Mouse (Mus musculus): ENCODE measurements around the gene Scd1. TPM values are rescaled to one million over a fixed set of nuclear protein-coding genes. Genes with fewer than 3 reads are reported as not detected.
A peak's percentile ranks its signal among the peaks of the same experiment; 100 is the strongest.

Scd1 gene
- 151 and 160 TPM in 2 replicates for polyA plus RNA-seq (2012; rRNA removed)

DNA sequence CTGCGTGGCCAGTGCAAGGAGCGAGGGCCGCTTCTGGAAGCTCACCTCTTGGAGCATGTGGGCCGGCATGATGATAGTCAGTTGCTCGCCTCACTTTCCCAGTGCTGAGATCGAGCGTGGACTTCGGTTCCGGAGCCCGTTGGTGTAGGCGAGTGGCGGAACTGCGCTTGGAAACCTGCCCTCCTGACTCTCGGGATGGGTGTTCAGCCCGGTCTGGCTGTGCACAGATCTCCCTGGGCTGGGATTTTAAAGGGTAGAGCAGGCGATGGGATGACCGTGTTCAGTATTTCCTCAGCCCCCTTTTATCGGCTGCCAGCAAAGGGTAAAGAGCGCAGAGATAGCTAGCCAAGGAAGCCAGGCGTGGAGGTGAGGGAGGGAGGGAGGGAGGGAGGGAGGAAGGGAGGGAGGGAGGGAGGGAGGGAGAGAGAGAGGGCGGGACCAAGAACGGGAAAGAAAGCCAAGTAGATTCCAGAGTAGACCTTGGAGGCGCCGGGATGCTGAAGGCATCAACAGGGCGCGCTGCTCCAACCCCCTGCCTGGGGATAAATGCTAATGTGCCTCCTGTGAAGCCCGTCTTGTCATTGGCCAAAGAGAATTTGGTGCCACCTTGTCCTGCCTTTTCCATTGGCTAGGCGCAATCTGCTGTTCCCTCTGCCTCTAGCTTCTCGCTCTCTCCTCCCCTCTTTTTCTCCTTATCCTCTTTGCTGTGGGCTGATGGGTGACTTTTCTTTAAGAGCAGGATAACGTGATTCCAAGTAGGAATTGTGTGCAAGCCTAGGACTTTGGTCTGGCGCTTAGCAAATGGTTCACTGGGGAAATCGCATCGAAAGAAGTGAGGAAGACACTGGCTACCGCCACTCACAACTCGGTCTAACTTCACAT, at the start of gene Scd1:
Scd1 (minus strand) TSS at position 539 of the 882 bp plus-strand sequence.
- Histone ChIP-seq H3K4me1 (ENCODE audit: control insufficient read depth, insufficient read depth, low read length) (peaks cover 17% of the 10 kb centered on the region), H3K27me3 (ENCODE audit: control insufficient read depth, insufficient read depth, low read length) (no peaks in the 10 kb centered on the region), H3K4me3 (replicated peaks; ENCODE audit: insufficient read depth, low read depth, low read length) (peak within 1 kb of the TSS; percentile 61), H3K27ac (ENCODE audit: insufficient read depth, low read length) (peak within 1 kb of the TSS; percentile 60)
- TF ChIP-seq CTCF (IDR thresholded peaks at IDR 0.05; ENCODE audit: borderline replicate concordance, insufficient read depth, low read depth, low read length) (no peak), POLR2A (IDR thresholded peaks at IDR 0.05; ENCODE audit: borderline replicate concordance, insufficient read depth, low read length) (peak; percentile 71; the same call in 1 of the 2 replicates)
- peak; percentile 88 to 92 for DNase-seq
- WGBS = under 1% methylated on average over 34 of the region's 35 CpGs

GRCm38 (mm10) chr19:44455356-44455755, 47.7 kb upstream of the Scd1 start:
- TF ChIP-seq CTCF (IDR thresholded peaks at IDR 0.05; ENCODE audit: borderline replicate concordance, insufficient read depth, low read depth, low read length) (no peak), POLR2A (IDR thresholded peaks at IDR 0.05; ENCODE audit: borderline replicate concordance, insufficient read depth, low read length) (no peak)
- Histone ChIP-seq H3K27me3 (ENCODE audit: control insufficient read depth, insufficient read depth, low read length) (no peaks in the 10 kb centered on the region), H3K4me1 (ENCODE audit: control insufficient read depth, insufficient read depth, low read length) (peaks cover 15% of the 10 kb centered on the region), H3K4me3 (replicated peaks; ENCODE audit: insufficient read depth, low read depth, low read length) (no peak overlapping the region), H3K27ac (ENCODE audit: insufficient read depth, low read length) (no peak overlapping the region)
- WGBS = 88% methylated on average over 8 of the region's 8 CpGs
- DNase-seq = no peak

DNA sequence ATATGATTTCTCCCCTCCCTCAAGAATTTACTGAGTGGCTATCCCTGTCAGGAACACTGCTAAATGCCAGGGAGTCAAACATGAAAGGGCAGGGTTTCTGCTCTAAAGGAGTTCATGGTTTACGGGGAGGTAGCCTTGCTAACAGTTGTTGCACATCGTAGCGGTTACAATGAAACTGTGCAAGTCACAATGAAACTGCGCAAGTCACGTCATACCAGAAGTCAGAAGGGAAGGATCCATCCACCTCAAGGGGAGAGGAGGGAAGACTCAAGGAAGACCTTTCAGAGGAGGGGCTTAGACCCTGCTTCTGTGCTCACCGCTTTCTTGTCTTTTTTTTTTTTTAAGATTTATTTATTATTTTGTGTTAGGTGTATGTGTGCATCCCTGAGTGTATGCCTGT, 47.2 kb upstream of the Scd1 start:
- no peak for DNase-seq

DNA sequence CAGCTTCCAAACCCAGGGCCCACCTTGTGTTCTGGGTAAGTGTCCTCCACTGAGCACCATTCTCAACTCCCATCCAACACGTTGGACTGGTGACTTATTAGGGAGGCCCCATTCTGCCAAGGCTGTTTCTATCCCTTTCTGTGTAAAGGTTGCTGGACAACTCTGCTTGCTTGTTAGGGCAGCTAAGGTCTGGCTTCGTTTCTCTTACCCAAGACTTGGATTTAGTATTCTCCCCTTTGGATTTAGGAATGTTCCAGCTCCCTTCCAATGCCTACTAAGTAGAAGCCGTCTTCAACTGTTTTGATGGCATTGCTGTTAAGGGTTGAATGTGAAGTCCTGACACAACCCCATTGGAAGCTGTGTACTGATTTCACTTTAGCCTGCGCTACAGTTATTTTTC, 40.2 kb upstream of the Scd1 start:
- TF ChIP-seq CTCF (IDR thresholded peaks at IDR 0.05; ENCODE audit: borderline replicate concordance, insufficient read depth, low read depth, low read length) (no peak), POLR2A (IDR thresholded peaks at IDR 0.05; ENCODE audit: borderline replicate concordance, insufficient read depth, low read length) (no peak)
- WGBS = 81% methylated on average over 4 of the region's 4 CpGs
- DNase-seq = no peak

More for the DNA sequence above, 47.2 kb upstream of the Scd1 start:
- 94% methylated on average over 6 of the region's 6 CpGs for WGBS
- TF ChIP-seq CTCF (IDR thresholded peaks at IDR 0.05; ENCODE audit: borderline replicate concordance, insufficient read depth, low read depth, low read length) = no peak
- no peaks in the 10 kb centered on the region for H3K27me3 ChIP-seq (ENCODE audit: control insufficient read depth, insufficient read depth, low read length)
- H3K4me3 ChIP-seq (replicated peaks; ENCODE audit: insufficient read depth, low read depth, low read length) = no peak overlapping the region
- no peak overlapping the region for H3K27ac ChIP-seq (ENCODE audit: insufficient read depth, low read length)
- H3K4me1 ChIP-seq (ENCODE audit: control insufficient read depth, insufficient read depth, low read length) = peaks cover 15% of the 10 kb centered on the region

DNA sequence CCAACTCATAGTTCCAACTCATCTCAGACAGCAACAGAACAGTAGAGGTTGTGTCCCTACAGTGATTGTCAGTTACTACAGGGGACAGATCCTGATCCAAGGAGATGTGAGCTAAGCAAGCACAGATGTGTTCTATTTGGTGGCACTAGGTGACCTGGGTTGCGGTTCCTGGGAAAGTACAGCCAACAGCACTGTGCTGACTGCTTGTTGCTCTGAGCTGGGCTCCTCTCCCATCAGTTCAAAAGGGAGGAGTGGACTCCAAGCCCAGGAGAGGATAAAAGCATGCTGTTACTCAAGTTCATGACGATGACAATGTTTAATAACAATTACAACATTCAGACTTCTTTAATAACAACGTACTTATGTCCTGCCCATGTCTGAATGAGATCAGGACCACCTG, 38.1 kb upstream of the Scd1 start:
- 87% methylated on average over 3 of the region's 3 CpGs for WGBS
- DNase-seq = no peak
- Histone ChIP-seq H3K27ac (ENCODE audit: insufficient read depth, low read length) (no peak overlapping the region), H3K4me1 (ENCODE audit: control insufficient read depth, insufficient read depth, low read length) (no peaks in the 10 kb centered on the region), H3K4me3 (replicated peaks; ENCODE audit: insufficient read depth, low read depth, low read length) (no peak overlapping the region), H3K27me3 (ENCODE audit: control insufficient read depth, insufficient read depth, low read length) (no peaks in the 10 kb centered on the region; the same call in 1 of the 2 replicates)
- TF ChIP-seq POLR2A (IDR thresholded peaks at IDR 0.05; ENCODE audit: borderline replicate concordance, insufficient read depth, low read length) (no peak), CTCF (IDR thresholded peaks at IDR 0.05; ENCODE audit: borderline replicate concordance, insufficient read depth, low read depth, low read length) (no peak)

More for the DNA sequence above, 40.2 kb upstream of the Scd1 start:
- Histone ChIP-seq H3K27me3 (ENCODE audit: control insufficient read depth, insufficient read depth, low read length) (no peaks in the 10 kb centered on the region; the same call in 1 of the 2 replicates), H3K4me1 (ENCODE audit: control insufficient read depth, insufficient read depth, low read length) (no peaks in the 10 kb centered on the region), H3K4me3 (replicated peaks; ENCODE audit: insufficient read depth, low read depth, low read length) (no peak overlapping the region), H3K27ac (ENCODE audit: insufficient read depth, low read length) (no peak overlapping the region)

DNA sequence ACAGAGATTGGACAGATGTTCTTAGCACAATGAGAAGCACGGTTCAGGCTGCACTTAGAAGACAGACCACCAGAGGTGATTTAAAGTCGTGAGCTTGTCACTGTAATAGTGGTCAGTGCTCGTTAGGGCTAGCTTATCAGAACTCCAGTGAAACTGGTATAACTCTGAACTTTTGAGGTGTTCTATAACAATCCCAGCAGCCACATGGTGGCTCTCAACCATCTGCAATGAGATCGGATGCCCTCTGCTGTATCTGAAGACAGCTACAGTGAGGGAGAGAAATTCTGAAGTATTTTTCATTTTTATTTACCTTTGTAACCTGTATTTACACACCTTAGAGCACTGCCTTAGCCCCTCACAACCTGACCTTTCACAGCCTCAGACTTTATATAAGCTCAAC, 31.6 kb upstream of the Scd1 start:
- DNase-seq = no peak
- H3K4me3 ChIP-seq (replicated peaks; ENCODE audit: insufficient read depth, low read depth, low read length) = no peak overlapping the region
- no peak overlapping the region for H3K27ac ChIP-seq (ENCODE audit: insufficient read depth, low read length)
- 47% methylated on average over 4 of the region's 4 CpGs for WGBS
- no peaks in the 10 kb centered on the region for H3K27me3 ChIP-seq (ENCODE audit: control insufficient read depth, insufficient read depth, low read length)
- TF ChIP-seq POLR2A (IDR thresholded peaks at IDR 0.05; ENCODE audit: borderline replicate concordance, insufficient read depth, low read length) (no peak), CTCF (IDR thresholded peaks at IDR 0.05; ENCODE audit: borderline replicate concordance, insufficient read depth, low read depth, low read length) (no peak)
- H3K4me1 ChIP-seq (ENCODE audit: control insufficient read depth, insufficient read depth, low read length) = no peaks in the 10 kb centered on the region

- Histone ChIP-seq H3K4me1 (ENCODE audit: control insufficient read depth, insufficient read depth, low read length) (no peaks in the 10 kb centered on the region), H3K27ac (ENCODE audit: insufficient read depth, low read length) (no peak overlapping the region), H3K4me3 (replicated peaks; ENCODE audit: insufficient read depth, low read depth, low read length) (no peak overlapping the region), H3K27me3 (ENCODE audit: control insufficient read depth, insufficient read depth, low read length) (no peaks in the 10 kb centered on the region)
- TF ChIP-seq POLR2A (IDR thresholded peaks at IDR 0.05; ENCODE audit: borderline replicate concordance, insufficient read depth, low read length) (no peak), CTCF (IDR thresholded peaks at IDR 0.05; ENCODE audit: borderline replicate concordance, insufficient read depth, low read depth, low read length) (no peak)
- WGBS = 84% methylated on average over 6 of the region's 6 CpGs
- no peak for DNase-seq
Observed at GRCm38 (mm10) chr19:44437975-44438374, 30.3 kb upstream of the Scd1 start.

DNA sequence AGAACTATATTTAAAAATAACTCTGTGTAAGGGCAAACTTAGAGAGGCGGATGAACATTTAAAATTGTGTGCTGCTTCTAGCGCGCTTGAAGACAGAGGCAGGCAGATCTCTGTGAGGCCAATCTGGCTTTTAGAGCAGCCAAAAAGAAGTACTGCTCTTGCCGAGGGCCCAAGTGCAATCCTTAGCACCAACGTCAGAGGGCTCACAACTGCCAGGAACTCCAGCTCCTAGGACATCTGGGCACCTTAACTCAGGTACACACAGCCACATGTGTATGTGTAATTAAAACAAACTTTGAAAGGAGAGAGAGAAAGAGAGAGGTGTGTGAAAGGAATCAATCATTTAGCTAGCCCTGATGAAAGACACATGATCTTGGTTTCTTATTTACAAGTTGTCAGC, 24.4 kb upstream of the Scd1 start:
- WGBS = 87% methylated on average over 5 of the region's 5 CpGs
- no peaks in the 10 kb centered on the region for H3K4me1 ChIP-seq (ENCODE audit: control insufficient read depth, insufficient read depth, low read length)
- no peak overlapping the region for H3K27ac ChIP-seq (ENCODE audit: insufficient read depth, low read length)
- no peaks in the 10 kb centered on the region for H3K27me3 ChIP-seq (ENCODE audit: control insufficient read depth, insufficient read depth, low read length)
- no peak overlapping the region for H3K4me3 ChIP-seq (replicated peaks; ENCODE audit: insufficient read depth, low read depth, low read length)
- no peak for DNase-seq
- no peak for TF ChIP-seq POLR2A (IDR thresholded peaks at IDR 0.05; ENCODE audit: borderline replicate concordance, insufficient read depth, low read length)
- TF ChIP-seq CTCF (IDR thresholded peaks at IDR 0.05; ENCODE audit: borderline replicate concordance, insufficient read depth, low read depth, low read length) = no peak

All from cerebellum, adult 2 months (tissue).